Mouse (Mus musculus) embryonic facial prominence, embryonic 11.5 days (tissue): Measurements from ENCODE around the gene Rab11fip4. TPM values are rescaled to one million over a fixed set of nuclear protein-coding genes. Genes with fewer than 3 reads are reported as not detected.
"Not testable (repeated sequence)": the region's sequence is repeated elsewhere in the genome, so short reads cannot be mapped to it uniquely, and the experiment has no call there.

ENCODE experiments used
- ATAC-seq: fragments of 200-750 bp; cut with Nextera tagmentation; replicated peaks from 2 replicates; pipeline ENCODE4 v1.8.0; 2017; ENCODE audit warnings: low read depth; ENCODE audit not compliant: insufficient number of reproducible peaks, low FRiP score, low TSS enrichment
- DNase-seq: peaks from one replicate; pipeline ENCODE4 v3.0.0-alpha.2; 2015; ENCODE audit warnings: low spot score
- H3K27ac ChIP-seq: fragments of 300-500 bp; sonication (generic); replicated peaks from 2 replicates; pipeline ENCODE4 v1.5.1; 2014; ENCODE audit warnings: mild to moderate bottlenecking, low read depth, low read length, control low read depth
- H3K27me3 ChIP-seq: fragments of 300-500 bp; sonication (generic); 2 replicates; pipeline ENCODE4 v1.6.1; 2014; ENCODE audit warnings: mild to moderate bottlenecking, low read length, moderate library complexity, mixed read lengths; ENCODE audit not compliant: control insufficient read depth, insufficient read depth
- H3K36me3 ChIP-seq: fragments of 300-500 bp; sonication (generic); replicated peaks from 2 replicates; pipeline ENCODE4 v1.6.1; 2014; ENCODE audit warnings: low read depth, mild to moderate bottlenecking, low read length, moderate library complexity, mixed read lengths; ENCODE audit not compliant: control insufficient read depth, insufficient read depth
- H3K4me1 ChIP-seq: fragments of 300-500 bp; sonication (generic); 2 replicates; pipeline ENCODE4 v1.6.1; 2014; ENCODE audit warnings: low read length, mixed read lengths; ENCODE audit not compliant: control insufficient read depth, insufficient read depth
- H3K4me2 ChIP-seq: fragments of 300-500 bp; sonication (generic); 2 replicates; pipeline ENCODE4 v1.6.1; 2014; ENCODE audit warnings: low read depth, mild to moderate bottlenecking, control low read depth, low read length, moderate library complexity
- H3K4me3 ChIP-seq: fragments of 300-500 bp; sonication (generic); 2 replicates; pipeline ENCODE4 v1.5.1; 2014; ENCODE audit warnings: low read depth, low read length, control low read depth
- H3K9ac ChIP-seq: fragments of 300-500 bp; sonication (generic); replicated peaks from 2 replicates; pipeline ENCODE4 v1.6.1; 2014; ENCODE audit warnings: mild to moderate bottlenecking, control low read depth, low read length
- H3K9me3 ChIP-seq: fragments of 300-500 bp; sonication (generic); replicated peaks from 2 replicates; pipeline ENCODE4 v1.6.1; 2016; ENCODE audit warnings: mild to moderate bottlenecking, low read length, inconsistent platforms, mixed read lengths; ENCODE audit not compliant: control insufficient read depth
- WGBS: fragments of 180-500 bp; shearing (Covaris S2); extraction: QIAGEN DNeasy Blood & Tissue Kit; methylation state at CpG from one replicate; pipeline ENCODE4 v1.1.7; 2014; 5-methylcytosine and 5-hydroxymethylcytosine counted together
- polyA plus RNA-seq: library from polyadenylated mRNA; unstranded; fragments of >200 nt; fragmentation: Nextera tagmentation; extraction: Ambion mirVana; gene quantifications from 2 replicates; pipeline ENCODE4 v1.2.1, GENCODE M21; 2014

The Rab11fip4 gene
- polyA plus RNA-seq, 1 experiment from 2014 or later, result 9.2 TPM

DNA sequence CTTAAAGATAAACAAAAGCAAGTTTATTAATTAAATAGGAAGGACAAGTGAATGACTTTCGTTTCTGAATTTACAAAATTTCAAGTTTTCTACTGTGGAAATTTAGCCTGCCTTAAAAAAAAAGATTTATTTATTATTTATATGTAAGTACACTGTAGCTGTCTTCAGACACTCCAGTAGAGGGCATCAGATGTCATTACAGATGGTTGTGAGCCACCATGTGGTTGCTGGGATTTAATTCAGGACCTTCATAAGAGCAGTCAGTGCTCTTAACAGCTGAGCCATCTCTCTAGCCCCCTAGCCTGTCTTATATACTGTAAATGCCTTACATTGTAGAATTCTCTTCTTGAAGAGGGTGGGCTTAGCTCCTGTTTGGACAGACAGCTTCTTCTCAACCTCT lies 98.9 kb downstream of the Rab11fip4 start:
- DNase-seq, result no peak
- H3K9ac ChIP-seq, result no peak overlapping the region
- no peak overlapping the region for H3K4me2 ChIP-seq
- H3K27me3 ChIP-seq, result no peaks in the 10 kb centered on the region
- H3K27ac ChIP-seq, result no peak overlapping the region
- no peaks in the 10 kb centered on the region for H3K4me1 ChIP-seq
- H3K36me3 ChIP-seq, result no peaks in the 10 kb centered on the region; the same call in none of the 2 replicates
- no peaks in the 10 kb centered on the region for H3K9me3 ChIP-seq
- H3K4me3 ChIP-seq, result no peak overlapping the region
- WGBS, result 72% methylated on average over 1 of the region's 1 CpGs
- no peak for ATAC-seq

DNA sequence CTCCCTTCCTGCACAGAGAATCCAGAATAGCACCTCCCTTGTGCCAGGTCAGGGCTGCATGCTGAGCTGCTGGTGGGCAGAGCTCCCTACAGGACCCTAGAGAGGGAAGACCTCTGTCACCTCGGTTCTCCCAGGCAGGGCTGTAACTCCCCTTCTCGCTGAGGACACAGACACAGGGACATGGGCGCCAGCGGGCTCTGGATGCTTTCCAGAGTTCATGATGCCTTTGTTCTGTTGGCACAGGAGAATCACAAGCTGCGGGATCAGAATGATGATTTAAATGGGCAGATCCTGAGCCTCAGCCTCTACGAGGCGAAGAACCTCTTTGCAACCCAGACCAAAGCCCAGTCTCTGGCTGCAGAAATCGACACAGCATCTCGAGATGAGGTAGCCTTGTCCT lies 100.5 kb downstream of the Rab11fip4 start:
- H3K4me2 ChIP-seq, result no peak overlapping the region
- WGBS, result 85% methylated on average over 9 of the region's 9 CpGs
- 0 out of 2 replicates have a peak, but pooled peaks cover 2% of the 10 kb centered on the region for H3K4me1 ChIP-seq
- no peak overlapping the region for H3K4me3 ChIP-seq
- H3K27ac ChIP-seq, result no peak overlapping the region
- H3K9me3 ChIP-seq, result no peaks in the 10 kb centered on the region
- no peaks in the 10 kb centered on the region for H3K27me3 ChIP-seq
- H3K9ac ChIP-seq, result no peak overlapping the region
- no peaks in the 10 kb centered on the region; the same call in 1 of the 2 replicates for H3K36me3 ChIP-seq
- ATAC-seq (no peak), DNase-seq (no peak)

DNA sequence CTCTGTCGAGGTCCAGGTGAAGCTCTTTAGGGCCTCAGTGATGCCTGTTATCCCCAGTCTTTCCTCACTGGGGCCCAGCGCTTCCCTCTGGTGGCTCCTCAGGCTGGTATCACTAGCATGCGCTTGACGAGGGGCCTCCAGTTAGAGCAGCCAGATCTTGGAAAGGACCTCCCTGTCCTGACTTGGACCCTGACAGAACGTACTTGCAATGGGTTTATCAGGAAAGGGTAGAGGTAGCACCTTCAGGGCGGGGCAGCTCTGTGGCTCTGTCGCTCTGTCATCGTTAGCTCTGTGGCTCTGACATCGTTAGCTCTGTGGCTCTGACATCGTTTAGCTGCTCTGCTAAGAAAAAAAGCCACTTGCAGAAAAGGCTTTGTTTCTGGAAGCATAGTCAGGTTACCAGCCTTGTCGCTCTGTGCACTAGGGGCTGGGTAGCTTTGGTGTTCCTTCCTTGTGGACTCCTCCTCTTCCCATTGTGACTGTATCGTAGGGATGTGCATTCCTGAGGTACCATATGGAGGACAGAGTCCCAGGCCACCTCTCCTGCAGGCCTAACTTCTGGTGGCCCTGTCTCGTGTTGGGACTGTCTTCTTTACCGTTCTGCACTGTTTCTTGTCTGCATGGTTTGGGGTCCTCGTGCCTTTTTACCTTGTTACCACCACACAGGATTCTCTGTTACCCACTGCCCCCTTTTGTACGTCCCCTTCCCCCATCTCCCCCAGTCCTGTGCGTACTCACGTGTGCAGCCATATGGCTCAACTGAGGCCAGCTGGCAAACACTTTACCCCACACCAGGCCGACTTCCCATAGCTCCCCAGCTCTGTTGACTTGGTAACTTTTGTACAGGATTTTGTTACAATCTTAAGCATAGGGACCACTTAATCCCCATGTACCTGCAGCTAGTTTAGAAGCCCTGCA lies 105.6 kb downstream of the Rab11fip4 start:
- no peak; the same call in 1 of the 2 replicates for ATAC-seq
- H3K36me3 ChIP-seq, result no peaks in the 10 kb centered on the region; the same call in 1 of the 2 replicates

DNA sequence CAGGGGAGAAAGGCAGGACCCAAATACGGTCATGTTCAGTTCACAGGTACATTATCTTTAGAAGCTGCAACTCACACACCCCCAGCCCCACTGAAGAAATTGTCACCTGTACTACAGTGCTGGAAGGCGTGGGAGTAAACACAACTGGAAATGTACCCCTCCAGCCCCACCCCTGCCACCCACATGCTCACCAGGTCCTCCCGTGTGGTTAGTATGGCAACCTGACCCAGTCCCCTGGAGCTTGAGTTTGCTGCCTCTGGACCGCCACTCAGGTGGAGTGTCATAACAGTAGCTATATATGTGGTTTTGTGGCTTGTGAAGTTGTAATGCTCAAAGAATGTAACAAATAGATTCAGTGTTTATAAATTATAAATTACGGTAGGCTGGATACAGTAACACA lies 107.1 kb downstream of the Rab11fip4 start:
- no peak overlapping the region for H3K27ac ChIP-seq

More for the DNA sequence above, 105.6 kb downstream of the Rab11fip4 start:
- Histone ChIP-seq H3K27me3 (no peaks in the 10 kb centered on the region), H3K4me1 (0 out of 2 replicates have a peak, but pooled peaks cover 2% of the 10 kb centered on the region), H3K9ac (no peak overlapping the region; the same call in 1 of the 2 replicates), H3K4me2 (no peak overlapping the region), H3K4me3 (no peak overlapping the region), H3K27ac (no peak overlapping the region; the same call in 1 of the 2 replicates), H3K9me3 (no peaks in the 10 kb centered on the region)
- WGBS, result 62% methylated on average over 19 of the region's 19 CpGs
- DNase-seq, result no peak

DNA sequence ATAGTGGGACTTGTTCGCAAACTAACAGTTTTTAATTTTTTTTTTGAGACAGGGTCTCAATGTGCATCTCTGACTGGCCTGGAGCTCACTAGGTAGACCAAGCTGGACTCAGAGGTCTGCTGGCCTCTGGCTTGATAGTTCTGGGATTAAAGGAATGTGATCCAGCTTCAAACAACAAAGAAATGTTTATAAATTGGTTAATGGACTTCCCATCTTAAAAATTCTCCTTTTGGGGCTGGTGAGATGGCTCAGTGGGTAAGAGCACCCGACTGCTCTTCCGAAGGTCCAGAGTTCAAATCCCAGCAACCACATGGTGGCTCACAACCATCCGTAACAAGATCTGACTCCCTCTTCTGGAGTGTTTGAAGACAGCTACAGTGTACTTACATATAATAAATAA lies 107.5 kb downstream of the Rab11fip4 start:
- H3K27ac ChIP-seq, H3K9ac ChIP-seq, DNase-seq, H3K9me3 ChIP-seq, H3K36me3 ChIP-seq, ATAC-seq, H3K27me3 ChIP-seq, H3K4me3 ChIP-seq, H3K4me1 ChIP-seq, H3K4me2 ChIP-seq: not testable (repeated sequence)
- WGBS, result 91% methylated on average over 3 of the region's 4 CpGs

More for the DNA sequence above, 107.1 kb downstream of the Rab11fip4 start:
- Histone ChIP-seq H3K27me3 (no peaks in the 10 kb centered on the region), H3K4me3 (no peak overlapping the region), H3K9ac (no peak overlapping the region), H3K4me2 (no peak overlapping the region), H3K36me3 (no peaks in the 10 kb centered on the region), H3K9me3 (no peaks in the 10 kb centered on the region), H3K4me1 (0 out of 2 replicates have a peak, but pooled peaks cover 2% of the 10 kb centered on the region)
- DNase-seq (no peak), ATAC-seq (no peak)
- WGBS, result 86% methylated on average over 5 of the region's 5 CpGs

DNA sequence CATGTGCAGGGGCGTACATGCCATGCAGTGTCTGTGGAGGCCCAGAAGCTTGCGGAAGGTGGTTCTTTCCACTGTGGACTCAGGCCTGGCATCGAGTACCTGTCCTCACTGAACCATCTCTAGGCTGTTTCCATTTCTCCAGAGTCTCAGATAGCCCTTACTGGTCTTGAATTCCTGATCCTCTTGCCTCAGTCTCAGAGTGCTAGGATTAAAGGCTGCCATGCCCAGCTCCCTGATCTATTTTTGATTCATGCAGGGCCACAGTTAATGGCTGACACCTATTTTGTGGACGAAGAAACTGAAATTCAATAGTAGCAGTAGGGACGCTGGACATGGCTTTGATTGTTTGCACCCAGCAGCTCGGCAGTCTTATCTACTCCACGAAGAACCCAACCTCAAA lies 110.5 kb downstream of the Rab11fip4 start:
- Histone ChIP-seq H3K9ac (no peak overlapping the region), H3K4me2 (no peak overlapping the region; the same call in 1 of the 2 replicates), H3K27ac (no peak overlapping the region), H3K27me3 (no peaks in the 10 kb centered on the region), H3K9me3 (no peaks in the 10 kb centered on the region), H3K4me3 (no peak overlapping the region), H3K36me3 (no peaks in the 10 kb centered on the region), H3K4me1 (peaks cover under 1% of the 10 kb centered on the region; the same call in 1 of the 2 replicates)
- no peak for ATAC-seq
- WGBS, result 84% methylated on average over 7 of the region's 7 CpGs
- DNase-seq, result no peak

DNA sequence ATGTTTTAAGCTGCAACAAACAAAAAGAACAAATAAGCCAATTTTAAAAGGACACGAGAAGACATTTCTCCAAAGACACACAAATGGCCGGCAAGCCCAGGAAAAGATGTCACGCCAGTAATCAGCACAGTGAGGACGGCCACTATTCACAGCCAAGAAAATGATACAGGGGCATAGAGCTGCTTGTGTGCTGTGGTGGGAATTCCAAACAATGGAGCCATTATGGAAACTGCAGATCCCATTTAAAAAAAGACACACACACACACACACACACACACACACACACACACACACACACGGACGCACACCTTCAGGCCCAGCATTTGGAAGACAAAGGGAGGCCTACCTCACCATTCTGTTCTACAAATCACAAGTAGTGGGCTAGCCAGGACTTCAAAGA lies 111.1 kb downstream of the Rab11fip4 start:
- 57% methylated on average over 6 of the region's 6 CpGs for whole genome bisulfite sequencing
- no peaks in the 10 kb centered on the region; the same call in 1 of the 2 replicates for H3K4me1 ChIP-seq

DNA sequence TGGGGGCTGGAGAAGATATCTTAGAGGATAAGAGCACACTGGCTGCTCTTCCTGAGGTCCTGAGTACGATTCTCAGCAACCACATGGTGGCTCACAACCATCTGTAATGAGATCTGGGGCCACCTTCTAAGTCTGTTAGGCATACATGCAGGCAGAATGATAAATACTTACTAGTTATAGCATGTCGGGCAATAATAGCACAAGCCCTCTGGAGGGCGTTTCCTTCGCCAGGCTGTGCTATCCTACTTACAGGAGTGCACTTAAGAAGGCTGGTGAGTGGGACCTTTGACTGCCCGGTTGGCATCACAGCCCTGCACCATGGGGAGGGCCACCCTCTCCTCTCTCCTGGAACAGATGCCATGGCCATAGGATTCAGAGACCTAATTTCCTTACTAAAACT lies 112.4 kb downstream of the Rab11fip4 start:
- Histone ChIP-seq H3K4me2 (peak overlapping the region; percentile 41), H3K36me3 (no peaks in the 10 kb centered on the region), H3K27me3 (no peaks in the 10 kb centered on the region), H3K9ac (peak overlapping the region; percentile 88), H3K27ac (peak overlapping the region; percentile 93; the same call in 1 of the 2 replicates), H3K4me1 (no peaks in the 10 kb centered on the region; the same call in 1 of the 2 replicates), H3K4me3 (peak overlapping the region; percentile 86), H3K9me3 (no peaks in the 10 kb centered on the region)
- WGBS, result 6% methylated on average over 5 of the region's 5 CpGs
- peak; percentile 71 for DNase-seq
- ATAC-seq, result peak; percentile 33; the same call in 1 of the 2 replicates

More for the DNA sequence above, 111.1 kb downstream of the Rab11fip4 start:
- H3K36me3 ChIP-seq, result no peaks in the 10 kb centered on the region
- no peak for ATAC-seq
- no peaks in the 10 kb centered on the region for H3K9me3 ChIP-seq
- no peak overlapping the region for H3K27ac ChIP-seq
- H3K4me3 ChIP-seq, result no peak overlapping the region
- H3K9ac ChIP-seq, result no peak overlapping the region
- no peak overlapping the region for H3K4me2 ChIP-seq
- DNase-seq, result no peak
- no peaks in the 10 kb centered on the region for H3K27me3 ChIP-seq
